Mouse (Mus musculus) intestine, embryonic 16.5 days (tissue): ENCODE results near the gene Akt2. TPM values are rescaled to one million over a fixed set of nuclear protein-coding genes. Genes with fewer than 3 reads are reported as not detected.

Experiments used
- ATAC-seq: fragments of 200-750 bp; cut with Nextera tagmentation; 2 replicates; pipeline ENCODE4 v1.8.0; 2017; ENCODE audit warnings: moderate TSS enrichment, moderate library complexity
- H3K27ac ChIP-seq: fragments of 300-500 bp; sonication (generic); 2 replicates; pipeline ENCODE4 v1.5.1; 2014; ENCODE audit warnings: mild to moderate bottlenecking, low read length
- H3K27me3 ChIP-seq: fragments of 300-500 bp; sonication (generic); replicated peaks from 2 replicates; pipeline ENCODE4 v1.6.1; 2014; ENCODE audit warnings: low read length, control low read depth, mixed read lengths; ENCODE audit not compliant: control insufficient read depth, insufficient read depth
- H3K36me3 ChIP-seq: fragments of 300-500 bp; sonication (generic); 2 replicates; pipeline ENCODE4 v1.6.1; 2014; ENCODE audit warnings: low read length, control low read depth; ENCODE audit not compliant: control insufficient read depth, insufficient read depth
- H3K4me1 ChIP-seq: fragments of 300-500 bp; sonication (generic); 2 replicates; pipeline ENCODE4 v1.6.1; 2014; ENCODE audit warnings: low read length, control low read depth, mixed read lengths; ENCODE audit not compliant: control insufficient read depth, insufficient read depth
- H3K4me2 ChIP-seq: fragments of 300-500 bp; sonication (generic); 2 replicates; pipeline ENCODE4 v1.6.1; 2014; ENCODE audit warnings: low read depth, low read length, control low read depth
- H3K4me3 ChIP-seq: fragments of 300-500 bp; sonication (generic); 2 replicates; pipeline ENCODE4 v1.5.1; 2014; ENCODE audit warnings: mild to moderate bottlenecking, low read length
- H3K9ac ChIP-seq: fragments of 300-500 bp; sonication (generic); 2 replicates; pipeline ENCODE4 v1.6.1; 2014; ENCODE audit warnings: low read depth, low read length
- H3K9me3 ChIP-seq: fragments of 300-500 bp; sonication (generic); 2 replicates; pipeline ENCODE4 v1.6.1; 2016; ENCODE audit warnings: low read length, control low read depth; ENCODE audit not compliant: control insufficient read depth
- WGBS: fragments of 180-500 bp; shearing (Covaris S2); extraction: QIAGEN DNeasy Blood & Tissue Kit; methylation state at CpG from one replicate; pipeline ENCODE4 v1.1.7; 2014; 5-methylcytosine and 5-hydroxymethylcytosine counted together
- polyA plus RNA-seq: library from polyadenylated mRNA; unstranded; fragments of >200 nt; fragmentation: Nextera tagmentation; extraction: Ambion mirVana; gene quantifications from 2 replicates; pipeline ENCODE4 v1.2.1, GENCODE M21; 2015

Gene Akt2
- polyA plus RNA-seq, 1 experiment from 2014 or later = 60.3 TPM

- Histone ChIP-seq H3K4me2 (0 out of 2 replicates have a peak overlapping the region, but pooled peaks have one; percentile 12), H3K4me1 (0 out of 2 replicates have a peak, but pooled peaks cover 4% of the 10 kb centered on the region), H3K27me3 (no peaks in the 10 kb centered on the region), H3K36me3 (no peaks in the 10 kb centered on the region), H3K4me3 (no peak overlapping the region), H3K9ac (no peak overlapping the region), H3K9me3 (no peaks in the 10 kb centered on the region), H3K27ac (no peak overlapping the region)
- ATAC-seq = no peak
- under 1% methylated on average over 6 of the region's 6 CpGs for WGBS
Measured at GRCm38 (mm10) chr7:27685681-27686080, 94.3 kb downstream of the Akt2 start.

GRCm38 (mm10) chr7:27687043-27687442 lies 95.7 kb downstream of the Akt2 start:
- H3K4me1 ChIP-seq = 0 out of 2 replicates have a peak, but pooled peaks cover 4% of the 10 kb centered on the region
- 85% methylated on average over 1 of the region's 1 CpGs for WGBS
- H3K9ac ChIP-seq = no peak overlapping the region
- no peak for ATAC-seq
- no peaks in the 10 kb centered on the region for H3K36me3 ChIP-seq
- no peak overlapping the region for H3K27ac ChIP-seq
- no peak overlapping the region for H3K4me2 ChIP-seq
- H3K27me3 ChIP-seq = no peaks in the 10 kb centered on the region
- H3K9me3 ChIP-seq = no peaks in the 10 kb centered on the region
- no peak overlapping the region for H3K4me3 ChIP-seq

GRCm38 (mm10) chr7:27687836-27688235 lies 96.5 kb downstream of the Akt2 start:
- Histone ChIP-seq H3K4me3 (no peak overlapping the region), H3K4me2 (no peak overlapping the region; the same call in 1 of the 2 replicates), H3K9me3 (no peaks in the 10 kb centered on the region), H3K27me3 (no peaks in the 10 kb centered on the region), H3K36me3 (no peaks in the 10 kb centered on the region), H3K27ac (no peak overlapping the region), H3K4me1 (0 out of 2 replicates have a peak, but pooled peaks cover 4% of the 10 kb centered on the region), H3K9ac (peak overlapping the region; percentile 67; the same call in 1 of the 2 replicates)
- 60% methylated on average over 3 of the region's 3 CpGs for WGBS
- ATAC-seq = no peak

GRCm38 (mm10) chr7:27688246-27688788 lies 97.0 kb downstream of the Akt2 start:
- Histone ChIP-seq H3K9me3 (no peaks in the 10 kb centered on the region), H3K36me3 (no peaks in the 10 kb centered on the region), H3K27me3 (no peaks in the 10 kb centered on the region), H3K9ac (peak overlapping the region; percentile 67), H3K4me1 (0 out of 2 replicates have a peak, but pooled peaks cover 4% of the 10 kb centered on the region), H3K4me3 (peak overlapping the region; percentile 47), H3K4me2 (peak overlapping the region; percentile 64), H3K27ac (peak overlapping the region; percentile 64; the same call in 1 of the 2 replicates)
- WGBS = 31% methylated on average over 14 of the region's 14 CpGs
- ATAC-seq = no peak

GRCm38 (mm10) chr7:27688815-27689612 lies 97.7 kb downstream of the Akt2 start, which contains the start of gene Zfp607b:
Gene Zfp607b (plus strand): TSS chr7:27689340.
- Histone ChIP-seq H3K4me2 (peak within 1 kb of the TSS; percentile 64), H3K9ac (peak within 1 kb of the TSS; percentile 67), H3K27me3 (no peaks in the 10 kb centered on the region), H3K4me1 (0 out of 2 replicates have a peak, but pooled peaks cover 4% of the 10 kb centered on the region), H3K9me3 (no peaks in the 10 kb centered on the region), H3K36me3 (no peaks in the 10 kb centered on the region), H3K27ac (peak within 1 kb of the TSS; percentile 64), H3K4me3 (peak within 1 kb of the TSS; percentile 47)
- peak; percentile 100 for ATAC-seq
- under 1% methylated on average over 19 of the region's 19 CpGs for WGBS

Other genes starting within 250 kb of the Akt2 start
- 35.6 and 37.8 TPM in 2 replicates for gene Shkbp1, start 235.5 kb upstream of the Akt2 start, polyA plus RNA-seq
- 1.6 TPM in 1 of 2 replicates, not detected in the other for gene Gm20479, start 234.1 kb upstream of the Akt2 start, polyA plus RNA-seq
- gene Sptbn4, start 143.9 kb upstream of the Akt2 start, polyA plus RNA-seq = 0.36 and 0.44 TPM in 2 replicates
- 75.6 and 89.7 TPM in 2 replicates for gene Blvrb, start 143.6 kb upstream of the Akt2 start, polyA plus RNA-seq
- gene Sertad3, start 117.8 kb upstream of the Akt2 start, polyA plus RNA-seq = 27.4 and 28.6 TPM in 2 replicates
- 40.9 and 43.4 TPM in 2 replicates for gene Sertad1, start 104.6 kb upstream of the Akt2 start, polyA plus RNA-seq
- gene Prx, start 92.2 kb upstream of the Akt2 start, polyA plus RNA-seq = 2.2 and 2.6 TPM in 2 replicates
- 0.26 and 0.49 TPM in 2 replicates for gene Hipk4, start 68.3 kb upstream of the Akt2 start, polyA plus RNA-seq
- 65.6 and 73.0 TPM in 2 replicates for gene Pld3, start 38.3 kb upstream of the Akt2 start, polyA plus RNA-seq
- gene 2310022A10Rik, start 38.3 kb upstream of the Akt2 start, polyA plus RNA-seq = 21.5 and 21.8 TPM in 2 replicates
- gene Ttc9b, start 62.4 kb downstream of the Akt2 start, polyA plus RNA-seq = 1.5 and 1.8 TPM in 2 replicates
- 2.2 and 2.9 TPM in 2 replicates for gene Map3k10, start 83.0 kb downstream of the Akt2 start, polyA plus RNA-seq
- 2.1 and 2.2 TPM in 2 replicates for gene Zfp607b, start 97.8 kb downstream of the Akt2 start, polyA plus RNA-seq
- 18.3 and 19.3 TPM in 2 replicates for gene Zfp60, start 139.8 kb downstream of the Akt2 start, polyA plus RNA-seq
- 1.3 TPM in 2 replicates for gene Zfp626, start 215.6 kb downstream of the Akt2 start, polyA plus RNA-seq
- 6.0 and 6.2 TPM in 2 replicates for gene Zfp59, start 247.1 kb downstream of the Akt2 start, polyA plus RNA-seq